Mouse (Mus musculus): ENCODE measurements at regions not wholly inside any gene's neighbourhood (a gene's known extent, or its start where the extent isn't known, plus 50 kb on each side); places are given as distances from the start of the nearest gene placed in this dataset.

DNA sequence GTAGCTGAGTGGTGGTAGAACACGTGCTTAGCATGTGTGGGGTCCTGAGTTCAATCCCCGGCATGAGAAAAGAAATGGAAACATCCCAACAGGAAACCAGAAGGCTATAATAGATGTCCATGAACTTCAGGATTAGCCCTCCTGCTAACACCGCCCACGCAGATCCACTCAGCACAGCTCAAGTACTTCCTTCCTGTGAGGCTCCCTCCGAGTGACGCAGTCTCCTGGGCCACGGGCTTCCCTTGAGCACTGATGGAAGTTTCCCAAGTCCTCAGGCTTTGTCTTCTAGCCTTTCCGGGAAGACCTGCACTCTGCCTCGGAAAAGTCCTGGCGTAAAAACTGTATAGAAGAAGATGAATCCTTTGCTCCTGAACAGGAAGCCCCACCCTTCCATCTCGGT lies 158.5 kb upstream of the Lpp start:
- TF ChIP-seq FLI1 (IDR thresholded peaks at IDR 0.05; ENCODE audit: low read length) (no peak), GATA1 (IDR thresholded peaks at IDR 0.05; ENCODE audit: borderline replicate concordance, low read length) (no peak)
